Mouse (Mus musculus) erythroblast, embryonic 14.5 days (primary cell): Measurements from ENCODE around the gene Zfp27.

ENCODE experiments used
- GATA1 ChIP-seq: IDR thresholded peaks from 2 replicates; pipeline ENCODE4 v1.6.1; 2012; ENCODE audit warnings: low read length, inconsistent platforms, mixed read lengths
- TAL1 ChIP-seq: IDR thresholded peaks from 3 replicates; pipeline ENCODE4 v1.6.1; 2012; ENCODE audit warnings: low read length, inconsistent platforms, mixed read lengths

GRCm38 (mm10) chr7:29917371-29918061 lies 11.1 kb upstream of the Zfp27 start:
- TF ChIP-seq TAL1: no peak
- TF ChIP-seq GATA1: no peak
